Mouse (Mus musculus) bone marrow macrophage, adult 2 months (primary cell): ENCODE results near the gene Selenos.

Source experiments
- CTCF ChIP-seq: IDR thresholded peaks from 2 replicates; pipeline ENCODE4 v1.5.1; 2012; ENCODE audit warnings: low read depth, mild to moderate bottlenecking, low read length, moderate library complexity
- POLR2A ChIP-seq: IDR thresholded peaks from 2 replicates; pipeline ENCODE4 v1.6.1; 2012; ENCODE audit warnings: mild to moderate bottlenecking, low read depth, low read length, borderline replicate concordance

DNA sequence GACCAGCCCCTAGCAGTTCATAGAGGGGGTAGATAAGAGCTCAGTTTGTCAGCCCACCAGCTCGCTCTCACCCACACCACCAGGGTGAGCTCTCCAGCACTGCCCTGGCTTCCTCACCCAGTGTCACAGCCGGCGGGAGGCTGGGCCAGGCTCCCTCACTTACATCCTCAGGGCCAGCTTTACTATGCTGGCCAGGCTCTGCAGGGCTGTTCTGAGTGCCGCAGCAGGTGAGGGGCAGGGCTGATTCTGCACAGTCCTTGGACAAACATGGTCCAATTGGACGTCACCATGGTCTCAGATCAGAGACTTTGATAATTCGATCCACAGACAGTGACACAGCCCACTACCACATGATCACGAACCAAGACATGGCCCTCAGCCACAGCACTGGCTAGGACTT, 12.1 kb downstream of the Selenos start:
- TF ChIP-seq CTCF (no peak), POLR2A (no peak)
